Mouse (Mus musculus) lung, embryonic 16.5 days (tissue): Measurements from ENCODE around the gene Ddx11. TPM values are rescaled to one million over a fixed set of nuclear protein-coding genes. Genes with fewer than 3 reads are reported as not detected.
A peak's percentile ranks its signal among the peaks of the same experiment; 100 is the strongest.

Experiments used
- ATAC-seq: fragments of 200-750 bp; cut with Nextera tagmentation; 2 replicates; pipeline ENCODE4 v1.8.0; 2017; ENCODE audit warnings: low read depth, mild to moderate bottlenecking, moderate library complexity
- H3K27ac ChIP-seq: fragments of 300-500 bp; sonication (generic); 2 replicates; pipeline ENCODE4 v1.5.1; 2014; ENCODE audit warnings: mild to moderate bottlenecking, control low read depth, low read length
- H3K27me3 ChIP-seq: fragments of 300-500 bp; sonication (generic); 2 replicates; pipeline ENCODE4 v1.6.1; 2014; ENCODE audit warnings: low read depth, low read length, mixed read lengths; ENCODE audit not compliant: control insufficient read depth, insufficient read depth
- H3K36me3 ChIP-seq: fragments of 300-500 bp; sonication (generic); 2 replicates; pipeline ENCODE4 v1.6.1; 2014; ENCODE audit warnings: low read length; ENCODE audit not compliant: control insufficient read depth, insufficient read depth
- H3K4me1 ChIP-seq: fragments of 300-500 bp; sonication (generic); replicated peaks from 2 replicates; pipeline ENCODE4 v1.6.1; 2014; ENCODE audit warnings: low read length, mixed read lengths; ENCODE audit not compliant: control insufficient read depth, insufficient read depth
- H3K4me2 ChIP-seq: fragments of 300-500 bp; sonication (generic); 2 replicates; pipeline ENCODE4 v1.6.1; 2014; ENCODE audit warnings: low read depth, low read length, control low read depth
- H3K4me3 ChIP-seq: fragments of 300-500 bp; sonication (generic); 2 replicates; pipeline ENCODE4 v1.5.1; 2014; ENCODE audit warnings: mild to moderate bottlenecking, low read length, control low read depth
- H3K9ac ChIP-seq: fragments of 300-500 bp; sonication (generic); 2 replicates; pipeline ENCODE4 v1.6.1; 2014; ENCODE audit warnings: low read length, control low read depth
- H3K9me3 ChIP-seq: fragments of 300-500 bp; sonication (generic); 2 replicates; pipeline ENCODE4 v1.6.1; 2016; ENCODE audit warnings: low read length; ENCODE audit not compliant: control insufficient read depth
- WGBS: fragments of 180-500 bp; shearing (Covaris S2); extraction: QIAGEN DNeasy Blood & Tissue Kit; methylation state at CpG from one replicate; pipeline ENCODE4 v1.1.7; 2014; 5-methylcytosine and 5-hydroxymethylcytosine counted together
- polyA plus RNA-seq: library from polyadenylated mRNA; unstranded; fragments of >200 nt; fragmentation: Nextera tagmentation; extraction: Ambion mirVana; gene quantifications from 2 replicates; pipeline ENCODE4 v1.2.1, GENCODE M21; 2015

Gene Ddx11
- polyA plus RNA-seq, 1 experiment from 2014 or later = 23.9 TPM

DNA sequence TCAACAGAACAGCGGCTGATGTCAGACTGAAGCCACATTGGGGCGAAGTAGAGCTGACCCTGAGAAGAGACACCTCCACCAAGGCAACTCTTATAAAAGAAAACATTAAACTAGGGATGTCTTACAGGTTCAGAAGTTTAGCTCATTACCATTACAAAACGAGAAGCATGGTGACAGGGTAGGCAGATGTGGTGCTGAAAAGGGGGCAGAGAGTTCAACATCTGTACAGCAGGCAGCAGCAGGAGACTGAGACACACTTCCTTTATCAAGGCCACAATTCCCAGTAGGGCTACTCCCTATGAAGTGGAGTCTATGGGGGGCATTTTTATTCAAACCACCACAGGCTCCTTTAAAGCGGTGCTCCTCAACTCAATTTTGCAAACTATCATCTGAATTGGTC is 15.1 kb upstream of the Ddx11 start:
- H3K4me1 ChIP-seq = peaks cover 13% of the 10 kb centered on the region

DNA sequence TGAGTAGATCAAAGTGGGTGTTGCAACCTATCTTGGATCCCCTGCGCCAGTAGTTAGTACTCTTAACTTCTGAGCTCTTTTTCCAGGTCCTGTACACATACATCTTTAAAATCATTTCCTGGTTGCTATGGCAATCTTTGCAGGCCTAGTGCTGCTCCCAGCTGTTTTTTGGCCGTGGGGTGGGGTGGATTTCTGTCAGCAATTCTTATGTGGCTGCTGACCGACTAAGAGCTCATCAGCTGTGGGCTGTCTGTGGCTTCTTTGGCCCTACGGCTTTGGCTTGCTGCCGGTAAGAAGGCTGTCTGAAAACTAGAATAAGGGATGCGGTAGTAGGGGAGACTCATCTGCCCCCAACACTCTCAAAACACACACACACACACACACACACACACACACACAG is 12.6 kb upstream of the Ddx11 start:
- peak overlapping the region; percentile 33; the same call in 1 of the 2 replicates for H3K27ac ChIP-seq
- H3K9me3 ChIP-seq = no peaks in the 10 kb centered on the region
- H3K4me3 ChIP-seq = peak overlapping the region; percentile 63
- H3K27me3 ChIP-seq = no peaks in the 10 kb centered on the region
- 24% methylated on average over 6 of the region's 6 CpGs for whole genome bisulfite sequencing
- peaks cover 7% of the 10 kb centered on the region; the same call in 1 of the 2 replicates for H3K36me3 ChIP-seq
- no peak for ATAC-seq
- peak overlapping the region; percentile 48 for H3K4me2 ChIP-seq
- H3K4me1 ChIP-seq = peaks cover 13% of the 10 kb centered on the region
- H3K9ac ChIP-seq = peak overlapping the region; percentile 77

More for the DNA sequence above, 15.1 kb upstream of the Ddx11 start:
- no peaks in the 10 kb centered on the region for H3K27me3 ChIP-seq
- no peak for ATAC-seq
- no peaks in the 10 kb centered on the region for H3K9me3 ChIP-seq
- no peak overlapping the region for H3K27ac ChIP-seq
- no peak overlapping the region for H3K9ac ChIP-seq
- no peak overlapping the region for H3K4me3 ChIP-seq
- H3K36me3 ChIP-seq = no peaks in the 10 kb centered on the region
- H3K4me2 ChIP-seq = no peak overlapping the region
- 80% methylated on average over 4 of the region's 4 CpGs for WGBS

DNA sequence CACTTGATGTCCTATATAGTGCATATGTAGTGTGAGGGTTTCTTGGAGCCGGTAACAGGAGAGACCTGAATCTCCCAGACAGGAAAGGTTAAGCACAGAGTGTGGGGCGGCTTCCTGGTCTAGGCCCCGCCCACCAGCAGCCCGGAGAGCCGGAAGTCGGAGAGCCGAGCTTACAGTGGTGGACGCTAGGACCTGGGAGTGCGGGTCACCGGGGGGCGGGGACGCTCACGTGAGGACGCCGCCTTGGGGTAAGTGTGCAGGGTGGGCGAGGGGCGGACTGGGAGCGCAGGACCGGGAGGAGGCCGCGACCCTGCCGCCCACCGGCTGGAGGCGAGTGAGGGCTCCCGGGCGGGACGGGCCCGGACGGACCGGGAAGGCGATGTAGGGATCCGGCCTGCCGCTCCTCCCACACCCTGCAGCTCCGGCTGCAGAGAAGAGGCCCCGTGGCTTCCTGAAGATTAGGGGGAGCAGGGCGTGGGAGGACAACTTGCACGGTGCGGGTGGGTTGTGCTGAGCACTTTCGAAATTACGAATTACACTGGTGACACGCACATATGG is 11.8 kb upstream of the Ddx11 start, which contains the start of gene Washc1:
Washc1 (plus strand) TSS at position 144 of the 558 bp plus-strand sequence.
- peak within 1 kb of the TSS; percentile 33 for H3K27ac ChIP-seq
- ATAC-seq = peak; percentile 99
- H3K9me3 ChIP-seq = no peaks in the 10 kb centered on the region
- H3K4me1 ChIP-seq = peaks cover 13% of the 10 kb centered on the region
- H3K36me3 ChIP-seq = peaks cover 10% of the 10 kb centered on the region; the same call in 1 of the 2 replicates
- WGBS = under 1% methylated on average over 41 of the region's 41 CpGs
- peak within 1 kb of the TSS; percentile 63 for H3K4me2 ChIP-seq
- peak within 1 kb of the TSS; percentile 63 for H3K4me3 ChIP-seq
- no peaks in the 10 kb centered on the region for H3K27me3 ChIP-seq
- H3K9ac ChIP-seq = peak within 1 kb of the TSS; percentile 77

DNA sequence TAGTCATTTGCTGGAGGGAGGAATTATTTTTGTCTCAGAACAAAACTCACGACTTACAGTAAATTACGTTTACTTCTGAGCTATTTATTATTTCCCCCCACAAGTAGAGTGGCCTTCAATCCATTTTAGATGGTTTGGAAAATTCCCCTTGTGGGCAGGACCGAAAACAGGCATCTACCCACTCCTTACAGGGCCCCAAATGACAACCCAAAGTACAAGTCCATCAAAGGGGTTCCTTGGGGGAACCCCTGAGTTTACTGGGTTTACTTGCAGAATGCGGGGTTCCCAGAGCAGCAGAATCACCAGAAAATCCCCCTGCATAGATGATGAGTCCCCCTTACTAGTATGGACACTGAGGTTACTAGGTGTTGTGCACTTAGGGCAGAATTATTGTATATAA is 11.2 kb upstream of the Ddx11 start:
- peak overlapping the region; percentile 77 for H3K9ac ChIP-seq
- no peak overlapping the region for H3K27ac ChIP-seq
- no peaks in the 10 kb centered on the region for H3K27me3 ChIP-seq
- no peaks in the 10 kb centered on the region for H3K9me3 ChIP-seq
- peaks cover 15% of the 10 kb centered on the region; the same call in 1 of the 2 replicates for H3K36me3 ChIP-seq
- H3K4me2 ChIP-seq = peak overlapping the region; percentile 63
- peaks cover 13% of the 10 kb centered on the region for H3K4me1 ChIP-seq
- H3K4me3 ChIP-seq = peak overlapping the region; percentile 63
- WGBS = 25% methylated on average over 4 of the region's 4 CpGs
- ATAC-seq = no peak

DNA sequence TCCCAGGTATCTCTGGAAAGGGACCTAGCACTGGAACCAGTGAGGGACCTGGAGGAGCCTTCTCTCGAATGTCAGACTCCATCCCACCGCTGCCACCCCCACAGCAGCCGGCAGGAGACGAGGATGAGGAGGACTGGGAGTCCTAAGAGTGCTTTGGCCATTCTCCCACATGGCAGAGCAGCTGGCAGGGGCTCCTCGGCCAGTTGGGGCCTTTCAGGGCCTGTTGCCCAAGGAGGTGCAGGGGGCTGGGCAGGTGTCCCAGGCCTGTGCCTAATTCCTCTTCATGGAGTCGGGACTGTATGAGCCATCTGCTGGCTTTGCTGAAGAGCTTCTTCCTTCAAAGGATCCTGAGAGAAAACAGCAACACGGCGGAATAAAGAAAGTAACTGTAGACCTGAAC is 4.3 kb upstream of the Ddx11 start:
- WGBS = 84% methylated on average over 8 of the region's 8 CpGs
- H3K27me3 ChIP-seq = no peaks in the 10 kb centered on the region
- H3K4me3 ChIP-seq = no peak overlapping the region
- H3K4me1 ChIP-seq = no peaks in the 10 kb centered on the region
- no peak overlapping the region for H3K4me2 ChIP-seq
- H3K9ac ChIP-seq = no peak overlapping the region
- H3K36me3 ChIP-seq = peaks cover 24% of the 10 kb centered on the region; the same call in 1 of the 2 replicates
- no peak overlapping the region for H3K27ac ChIP-seq
- H3K9me3 ChIP-seq = no peaks in the 10 kb centered on the region
- ATAC-seq = no peak

DNA sequence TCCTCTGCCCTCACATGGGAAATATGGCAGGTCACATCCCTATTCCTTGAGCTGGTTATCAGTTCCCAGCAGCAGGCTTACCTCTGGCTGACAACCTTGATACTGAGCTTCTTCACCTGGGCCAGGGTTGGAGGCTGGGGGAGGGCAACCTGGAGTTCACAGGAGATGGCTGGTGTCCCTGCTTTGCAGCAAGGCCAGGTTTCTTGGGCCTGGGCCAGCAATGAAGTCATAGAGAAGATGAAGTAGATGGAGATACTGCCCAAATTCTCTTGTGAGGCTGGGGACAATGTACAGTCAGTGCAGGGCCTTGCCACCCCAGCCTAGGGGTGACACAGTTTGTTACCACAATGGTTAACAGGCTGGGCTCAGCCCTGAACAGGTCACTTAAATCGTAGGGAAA is 2.6 kb upstream of the Ddx11 start:
- Histone ChIP-seq H3K4me3 (no peak overlapping the region), H3K9ac (no peak overlapping the region), H3K4me2 (no peak overlapping the region), H3K36me3 (peaks cover 17% of the 10 kb centered on the region; the same call in 1 of the 2 replicates), H3K4me1 (peaks cover 11% of the 10 kb centered on the region; the same call in 1 of the 2 replicates), H3K27ac (no peak overlapping the region), H3K27me3 (no peaks in the 10 kb centered on the region), H3K9me3 (no peaks in the 10 kb centered on the region)
- 78% methylated on average over 1 of the region's 1 CpGs for whole genome bisulfite sequencing
- ATAC-seq = no peak

DNA sequence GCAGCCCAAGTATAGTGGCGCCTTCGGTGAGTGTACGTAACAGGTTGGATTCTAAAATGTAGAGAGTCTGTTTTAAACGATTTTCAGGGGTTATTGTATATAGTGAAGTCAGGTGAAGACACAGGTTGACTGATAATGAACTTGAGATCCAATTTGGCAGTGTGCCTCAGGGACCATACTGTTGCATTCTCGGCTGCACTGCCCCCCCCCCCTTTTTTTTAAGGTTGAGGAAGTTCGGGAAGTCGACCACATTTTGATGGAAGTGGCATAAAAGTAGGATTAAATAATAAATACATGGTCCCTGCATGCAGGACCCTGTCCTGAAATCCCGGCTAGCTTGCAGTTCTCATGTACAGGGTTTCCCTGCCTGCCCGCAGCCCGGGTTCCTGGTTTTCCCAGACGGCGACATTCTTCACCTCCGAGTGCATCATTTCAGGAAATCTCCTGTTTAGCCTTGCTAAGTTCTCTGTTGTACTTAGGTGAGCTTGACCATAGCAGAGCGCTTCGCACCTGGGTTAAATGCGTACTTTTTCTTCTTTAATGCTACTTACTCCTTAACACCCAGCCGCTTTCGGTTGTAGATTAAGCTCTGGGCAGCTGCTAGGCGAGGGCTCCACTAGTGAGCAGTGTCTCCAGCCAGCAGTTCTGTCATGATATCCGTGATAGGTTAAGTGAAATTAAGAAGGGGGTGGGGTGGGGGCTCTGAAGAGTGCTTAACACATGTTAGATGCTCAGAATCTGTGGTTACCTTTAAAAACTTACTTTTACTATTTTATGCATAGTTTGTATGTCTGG is 693 bp downstream of the Ddx11 start:
- Histone ChIP-seq H3K4me2 (peak overlapping the region; percentile 82), H3K9me3 (no peaks in the 10 kb centered on the region), H3K36me3 (peaks cover 16% of the 10 kb centered on the region), H3K4me1 (peaks cover 11% of the 10 kb centered on the region; the same call in 1 of the 2 replicates), H3K4me3 (peak overlapping the region; percentile 91), H3K27ac (peak overlapping the region; percentile 99), H3K9ac (peak overlapping the region; percentile 83), H3K27me3 (no peaks in the 10 kb centered on the region)
- 1% methylated on average over 20 of the region's 20 CpGs for WGBS
- ATAC-seq = peak; percentile 49; the same call in 1 of the 2 replicates

DNA sequence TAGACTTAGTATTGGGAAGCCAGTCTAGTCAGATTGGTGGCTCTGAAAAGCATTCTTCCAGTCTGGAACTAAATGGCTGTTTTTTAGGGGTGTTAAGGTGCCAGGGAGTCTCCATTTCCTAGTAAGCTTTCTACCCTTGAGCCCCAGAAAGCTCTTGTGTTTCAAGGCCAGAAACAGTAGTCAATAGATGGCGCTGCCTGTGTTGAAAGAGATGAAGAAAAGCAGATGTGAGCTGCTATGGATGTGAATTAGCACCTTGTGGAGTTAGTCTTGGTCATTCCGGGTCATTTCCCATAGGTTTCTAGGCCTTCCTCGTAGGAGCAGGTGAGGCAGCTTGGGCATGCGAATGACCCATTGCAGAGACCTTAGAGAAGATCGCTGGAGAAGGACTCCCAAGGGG is 1.9 kb downstream of the Ddx11 start:
- Histone ChIP-seq H3K36me3 (peaks cover 13% of the 10 kb centered on the region), H3K27ac (no peak overlapping the region), H3K4me3 (no peak overlapping the region), H3K4me2 (no peak overlapping the region), H3K9me3 (no peaks in the 10 kb centered on the region), H3K4me1 (peaks cover 11% of the 10 kb centered on the region; the same call in 1 of the 2 replicates), H3K9ac (no peak overlapping the region), H3K27me3 (no peaks in the 10 kb centered on the region)
- 76% methylated on average over 5 of the region's 5 CpGs for WGBS
- no peak for ATAC-seq

DNA sequence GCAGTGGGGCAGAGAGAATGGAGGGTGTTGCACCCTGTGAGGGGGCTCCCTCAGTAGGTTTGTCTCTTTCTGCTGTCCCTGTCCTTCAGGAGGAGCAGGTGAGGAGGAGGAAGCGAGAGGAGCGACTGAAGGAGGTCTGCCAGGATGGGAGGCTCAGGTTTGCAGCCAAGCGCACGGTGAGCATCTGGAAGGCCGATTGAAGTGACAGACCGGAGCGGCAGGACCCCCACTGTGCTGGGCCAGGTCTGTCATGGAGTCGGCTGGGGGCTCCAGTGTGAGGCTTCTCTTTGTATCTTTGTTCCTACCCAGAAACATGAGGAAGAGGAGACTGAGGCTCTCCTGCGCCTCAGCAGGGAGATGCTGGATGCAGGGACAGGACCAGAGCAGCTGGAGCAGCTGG is 7.1 kb downstream of the Ddx11 start:
- Histone ChIP-seq H3K4me1 (no peaks in the 10 kb centered on the region), H3K27me3 (no peaks in the 10 kb centered on the region), H3K36me3 (peaks cover 55% of the 10 kb centered on the region), H3K4me2 (no peak overlapping the region), H3K9ac (no peak overlapping the region), H3K27ac (no peak overlapping the region), H3K9me3 (no peaks in the 10 kb centered on the region), H3K4me3 (no peak overlapping the region)
- 86% methylated on average over 9 of the region's 9 CpGs for WGBS
- no peak for ATAC-seq
